Mouse (Mus musculus): ENCODE data around the gene Prss40. TPM values are rescaled to one million over a fixed set of nuclear protein-coding genes. Genes with fewer than 3 reads are reported as not detected.
"Not testable (repeated sequence)": the region's sequence is repeated elsewhere in the genome, so short reads cannot be mapped to it uniquely, and the experiment has no call there.

Gene Prss40
- polyA plus RNA-seq, 1 experiment, result not detected

DNA sequence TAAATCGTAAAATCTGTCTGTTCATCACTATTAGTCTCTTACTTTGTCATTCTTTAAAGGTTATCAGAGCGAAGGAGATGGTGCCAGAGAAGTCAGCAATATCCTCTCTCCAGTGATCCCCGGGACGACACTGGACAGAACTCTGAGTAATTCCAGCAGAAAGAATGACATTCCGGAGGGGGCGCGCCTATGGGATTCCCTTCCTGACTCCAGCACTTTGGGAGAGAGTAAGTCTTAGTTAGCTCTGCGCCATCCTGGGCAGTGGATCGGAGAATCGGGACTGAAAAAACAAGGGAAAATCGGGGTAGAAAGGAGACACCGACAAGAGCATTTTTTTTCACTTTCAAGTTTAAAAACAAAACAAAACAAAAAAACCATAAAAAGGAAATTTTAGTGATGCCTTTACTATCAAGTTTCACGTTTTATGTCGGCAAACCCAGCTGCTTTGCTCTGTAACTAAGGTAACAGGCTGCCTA is 24.4 kb downstream of the Prss40 start:
- DNase-seq (ENCODE audit: extremely low spot score in 1 of 2, low spot score in 1 of 2), result no peak

DNA sequence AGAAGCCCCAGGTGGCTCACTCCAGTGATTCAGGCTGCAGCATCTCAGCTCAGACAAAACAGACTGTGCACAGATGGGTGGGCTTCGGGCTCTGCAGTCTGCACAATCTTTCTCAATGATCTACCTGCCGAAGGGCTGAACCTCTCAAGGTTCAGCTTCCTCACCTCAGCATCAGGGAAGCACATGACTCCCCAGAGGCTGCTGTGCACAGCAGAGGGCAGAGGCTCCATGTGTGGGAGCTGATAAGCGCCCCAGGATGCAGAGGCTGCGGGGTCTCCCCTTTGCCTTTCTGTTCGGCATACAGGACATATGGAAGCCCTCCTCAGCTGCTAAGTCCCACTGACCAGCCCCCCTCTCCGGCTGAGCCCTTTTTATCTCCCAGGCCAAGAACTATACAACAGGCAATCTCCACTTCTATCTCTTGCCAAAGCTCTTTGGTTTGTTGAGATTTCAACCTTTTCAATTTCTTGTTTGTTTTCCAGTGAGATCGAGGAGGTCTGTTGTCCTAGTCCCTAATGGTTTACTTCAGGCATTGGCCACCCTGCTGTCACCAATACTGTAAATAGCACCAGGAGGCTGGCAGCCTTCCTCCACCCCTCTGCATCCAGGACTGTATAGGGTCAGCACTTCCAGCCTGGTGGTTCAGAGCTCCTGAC is 25.6 kb downstream of the Prss40 start, which contains the start of gene Cfc1:
Gene Cfc1, plus strand, starts transcription at position 606 of the 656 bp plus-strand sequence.
- not testable (repeated sequence) for DNase-seq (ENCODE audit: extremely low spot score in 1 of 2, low spot score in 1 of 2)

DNA sequence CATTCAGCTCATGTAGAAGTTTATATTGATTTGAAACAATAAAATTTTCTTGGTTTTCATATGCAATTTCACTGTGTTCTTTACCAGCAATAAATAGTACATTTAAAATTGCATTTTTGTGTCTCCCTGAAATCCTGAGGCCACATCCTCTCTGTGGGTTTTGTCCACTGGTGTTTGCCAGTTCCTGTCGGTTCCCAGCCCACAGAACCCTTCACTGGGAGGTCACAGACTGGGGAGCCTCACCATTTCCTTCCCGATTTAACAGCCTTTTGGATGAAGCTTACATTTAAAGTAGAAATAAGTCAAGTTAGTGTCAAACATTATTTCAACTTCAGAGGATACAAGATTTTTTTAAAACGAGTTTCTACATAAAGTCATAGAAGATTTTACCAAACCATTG is 26.2 kb downstream of the Prss40 start:
- DNase-seq (ENCODE audit: extremely low spot score in 1 of 2, low spot score in 1 of 2), result not testable (repeated sequence)

DNA sequence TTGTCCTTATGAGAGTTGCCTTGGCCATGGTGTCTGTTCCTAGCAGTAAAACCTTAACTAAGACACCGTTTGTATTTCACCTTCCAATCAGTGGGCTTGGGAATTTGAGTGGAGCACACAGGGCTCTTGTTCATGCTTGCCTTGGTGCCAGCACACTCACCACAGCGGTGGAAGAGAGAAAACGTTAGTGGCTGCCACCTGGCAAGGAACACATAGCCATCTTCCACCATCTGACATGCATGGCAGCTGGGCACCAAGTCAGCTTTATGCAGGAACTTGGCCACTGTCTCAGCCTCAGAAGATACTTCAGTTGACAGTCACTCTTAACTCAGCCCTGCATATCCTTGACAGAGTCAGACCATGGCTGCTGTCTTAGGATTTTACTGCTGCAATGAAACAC is 37.1 kb downstream of the Prss40 start:
- no peak for DNase-seq (ENCODE audit: extremely low spot score in 1 of 2, low spot score in 1 of 2)

DNA sequence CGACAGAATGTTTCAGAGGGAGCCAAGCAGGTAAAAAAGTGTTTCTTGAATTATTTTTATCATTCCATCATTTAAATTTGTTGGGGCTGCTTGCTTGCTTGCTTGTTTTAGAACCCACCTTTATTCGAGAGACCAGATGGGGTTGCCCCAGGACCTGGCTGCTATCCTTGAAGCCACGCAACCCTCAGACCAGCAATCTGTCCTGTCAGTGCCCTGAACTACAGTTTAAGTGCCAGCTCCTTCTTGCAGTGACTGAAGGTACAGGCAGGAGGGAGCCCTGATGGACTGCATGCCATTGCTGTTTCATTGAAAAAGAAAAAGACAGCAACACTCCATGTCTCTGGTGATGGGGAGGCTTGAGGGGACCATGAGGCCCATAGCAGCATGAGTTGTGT is 37.9 kb downstream of the Prss40 start:
- DNase-seq (ENCODE audit: extremely low spot score in 1 of 2, low spot score in 1 of 2), result no peak

DNA sequence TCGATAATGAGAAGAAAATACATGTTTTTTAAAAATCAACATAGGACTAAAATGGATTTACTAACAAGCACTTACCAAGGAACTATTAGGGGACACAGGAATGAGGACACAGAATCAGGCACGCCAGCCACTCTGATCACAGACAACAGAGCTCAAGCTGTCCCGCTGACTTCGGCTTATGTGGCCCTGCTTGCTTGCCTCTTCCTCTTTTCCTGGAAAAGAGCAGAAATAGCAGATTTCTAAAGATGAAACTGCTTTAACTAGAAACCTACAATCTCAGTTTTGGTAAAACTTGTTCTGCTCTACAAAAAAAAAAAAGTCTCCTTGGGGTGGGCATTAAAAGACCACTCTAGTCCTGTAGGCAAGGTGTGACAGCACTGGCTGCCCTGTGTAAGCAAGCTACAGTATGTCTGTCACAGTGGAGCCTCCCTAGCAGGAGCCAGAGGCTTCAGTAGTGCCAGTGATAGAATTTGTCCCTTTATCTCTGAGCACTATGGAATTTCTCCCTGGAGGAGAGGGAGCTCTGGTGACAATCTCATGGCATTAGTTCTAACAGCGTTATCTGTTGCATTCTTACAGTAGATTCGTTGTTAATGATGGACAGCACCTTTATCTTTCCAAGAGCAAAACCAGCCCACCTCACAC is 38.4 kb downstream of the Prss40 start:
- DNase-seq (ENCODE audit: extremely low spot score in 1 of 2, low spot score in 1 of 2), result no peak

DNA sequence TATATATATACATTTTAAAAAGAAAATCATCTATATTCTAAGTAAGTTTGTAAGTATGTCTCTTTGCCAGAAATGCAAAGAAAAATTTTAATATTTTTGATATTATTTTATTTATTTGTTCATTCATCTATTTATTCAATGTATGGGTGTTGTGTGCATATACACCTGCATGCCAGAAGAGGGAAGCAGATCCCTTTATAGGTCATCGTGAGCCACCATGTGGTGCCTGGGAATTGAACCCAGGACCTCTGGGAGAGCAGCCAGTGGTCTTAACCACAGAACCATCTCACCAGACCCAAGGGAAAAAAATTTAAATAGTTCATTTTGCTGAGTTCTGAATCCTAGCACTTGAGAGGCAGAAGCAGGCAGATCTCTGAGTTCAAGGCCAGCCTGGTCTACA is 42.5 kb downstream of the Prss40 start:
- no peak for DNase-seq (ENCODE audit: extremely low spot score in 1 of 2, low spot score in 1 of 2)

DNA sequence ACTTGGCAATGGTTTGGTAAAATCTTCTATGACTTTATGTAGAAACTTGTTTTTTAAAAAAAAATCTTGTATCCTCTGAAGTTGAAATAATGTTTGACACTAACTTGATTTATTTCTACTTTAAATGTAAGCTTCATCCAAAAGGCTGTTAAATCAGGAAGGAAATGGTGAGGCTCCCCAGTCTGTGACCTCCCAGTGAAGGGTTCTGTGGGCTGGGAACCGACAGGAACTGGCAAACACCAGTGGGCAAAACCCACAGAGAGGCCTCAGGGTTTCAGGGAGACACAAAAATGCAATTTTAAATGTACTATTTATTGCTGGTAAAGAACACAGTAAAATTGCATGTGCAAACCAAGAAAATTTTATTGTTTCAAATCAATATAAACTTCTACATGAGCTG is 42.9 kb downstream of the Prss40 start:
- not testable (repeated sequence) for DNase-seq (ENCODE audit: extremely low spot score in 1 of 2, low spot score in 1 of 2)

DNA sequence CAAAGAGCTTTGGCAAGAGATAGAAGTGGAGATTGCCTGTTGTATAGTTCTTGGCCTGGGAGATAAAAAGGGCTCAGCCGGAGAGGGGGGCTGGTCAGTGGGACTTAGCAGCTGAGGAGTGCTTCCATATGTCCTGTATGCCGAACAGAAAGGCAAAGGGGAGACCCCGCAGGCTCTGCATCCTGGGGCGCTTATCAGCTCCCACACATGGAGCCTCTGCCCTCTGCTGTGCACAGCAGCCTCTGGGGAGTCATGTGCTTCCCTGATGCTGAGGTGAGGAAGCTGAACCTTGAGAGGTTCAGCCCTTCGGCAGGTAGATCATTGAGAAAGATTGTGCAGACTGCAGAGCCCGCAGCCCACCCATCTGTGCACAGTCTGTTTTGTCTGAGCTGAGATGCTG is 43.4 kb downstream of the Prss40 start:
- not testable (repeated sequence) for DNase-seq (ENCODE audit: extremely low spot score in 1 of 2, low spot score in 1 of 2)

DNA sequence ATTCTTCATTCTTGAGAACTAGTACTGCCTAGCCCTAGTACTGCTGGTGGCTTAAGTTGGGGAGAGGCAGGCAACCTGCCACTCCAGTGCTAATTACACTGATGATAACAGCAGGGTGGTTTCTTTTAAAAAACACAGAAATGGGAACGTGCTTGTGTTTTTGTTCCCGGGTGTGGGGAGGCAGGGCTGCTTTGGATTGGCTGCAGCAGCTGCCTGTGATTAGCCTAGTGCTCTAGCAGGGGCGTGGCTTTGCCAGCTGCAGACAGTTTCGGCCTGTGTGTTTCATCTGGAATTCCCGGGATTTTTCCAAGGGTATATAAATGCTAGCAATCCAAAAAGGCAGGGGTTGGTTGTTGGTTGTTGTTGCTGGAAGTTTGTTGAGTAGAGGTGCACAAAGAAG is 44.1 kb downstream of the Prss40 start:
- DNase-seq (ENCODE audit: extremely low spot score in 1 of 2, low spot score in 1 of 2), result no peak

DNA sequence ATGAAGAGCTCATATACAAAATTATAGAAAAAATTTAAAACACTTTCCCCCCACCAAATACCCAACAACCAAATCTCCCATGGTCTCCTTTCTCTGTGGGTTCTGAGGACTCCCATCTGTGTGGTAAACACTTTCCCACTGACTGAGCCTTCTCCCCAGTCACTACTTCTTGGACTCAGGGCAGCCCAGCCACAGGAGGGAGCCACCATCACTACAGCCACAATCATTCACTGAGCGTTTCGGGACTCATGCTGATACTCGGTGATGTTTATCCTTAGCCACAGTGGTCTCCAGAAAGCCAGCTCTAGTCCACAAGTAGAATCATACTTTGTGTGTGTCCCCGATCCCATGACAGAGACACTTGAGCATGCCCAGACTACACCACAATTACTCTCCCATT is 47.7 kb downstream of the Prss40 start:
- DNase-seq (ENCODE audit: extremely low spot score in 1 of 2, low spot score in 1 of 2), result no peak

DNA sequence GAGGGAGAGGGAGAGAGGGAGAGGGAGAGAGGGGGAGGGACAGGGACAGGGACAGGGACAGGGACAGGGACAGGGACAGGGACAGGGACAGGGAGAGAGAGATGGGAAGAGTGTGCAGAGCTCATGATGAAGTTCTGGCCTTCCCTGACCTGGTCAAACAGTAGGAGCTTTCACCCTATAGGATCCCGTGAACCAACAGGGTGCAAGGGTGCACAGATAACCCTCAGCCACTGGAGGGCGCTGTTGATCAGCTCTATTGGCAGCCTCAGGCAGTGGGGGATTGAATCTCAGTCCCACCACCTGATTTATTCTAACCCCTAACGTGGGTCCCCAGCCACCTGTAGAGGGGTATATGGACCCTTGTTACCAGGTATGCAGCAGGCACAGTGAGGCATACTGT is 49.7 kb downstream of the Prss40 start:
- DNase-seq (ENCODE audit: extremely low spot score in 1 of 2, low spot score in 1 of 2), result peak in 1 of 2 experiments; percentile 58

DNA sequence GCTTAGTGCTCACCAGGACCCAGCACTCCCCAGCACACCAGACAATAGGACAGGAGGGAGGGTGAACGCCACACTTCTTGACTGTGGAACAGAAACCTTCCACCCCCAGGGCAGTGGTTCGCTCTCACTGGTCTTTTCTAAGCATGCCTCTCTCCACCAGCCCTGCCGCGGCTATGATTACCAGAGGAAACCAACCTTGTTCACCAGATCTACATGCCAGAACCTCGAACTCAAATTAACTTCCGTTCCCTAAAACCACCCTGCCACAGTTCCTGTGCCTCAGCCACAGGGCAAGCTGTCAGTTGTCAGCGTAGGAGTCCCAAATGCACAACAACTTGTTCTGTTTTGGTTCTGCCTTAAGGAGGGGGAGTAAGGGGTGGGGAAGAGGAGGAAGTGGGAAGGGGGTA is 50.2 kb downstream of the Prss40 start:
- no peak for DNase-seq (ENCODE audit: extremely low spot score in 1 of 2, low spot score in 1 of 2)

DNA sequence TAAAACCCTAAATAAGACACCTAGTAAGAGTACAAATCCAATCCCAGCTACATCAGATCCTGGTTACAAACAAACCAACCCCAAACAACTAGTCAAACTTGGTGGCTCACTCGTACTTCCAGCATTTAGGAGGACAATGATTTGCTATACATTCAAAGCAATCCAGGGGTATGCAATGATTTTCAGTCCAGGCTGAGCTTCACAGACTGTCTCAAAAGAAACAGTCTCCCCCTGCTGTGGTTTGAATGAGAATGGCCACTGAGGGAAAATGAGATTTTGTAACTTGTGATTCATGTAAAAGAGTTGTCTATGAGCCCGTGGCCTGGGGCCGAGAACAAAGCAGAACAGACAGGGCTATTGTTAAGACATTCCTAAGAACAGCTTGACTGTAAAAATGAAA is 52.8 kb downstream of the Prss40 start:
- no peak for DNase-seq (ENCODE audit: extremely low spot score in 1 of 2, low spot score in 1 of 2)

DNA sequence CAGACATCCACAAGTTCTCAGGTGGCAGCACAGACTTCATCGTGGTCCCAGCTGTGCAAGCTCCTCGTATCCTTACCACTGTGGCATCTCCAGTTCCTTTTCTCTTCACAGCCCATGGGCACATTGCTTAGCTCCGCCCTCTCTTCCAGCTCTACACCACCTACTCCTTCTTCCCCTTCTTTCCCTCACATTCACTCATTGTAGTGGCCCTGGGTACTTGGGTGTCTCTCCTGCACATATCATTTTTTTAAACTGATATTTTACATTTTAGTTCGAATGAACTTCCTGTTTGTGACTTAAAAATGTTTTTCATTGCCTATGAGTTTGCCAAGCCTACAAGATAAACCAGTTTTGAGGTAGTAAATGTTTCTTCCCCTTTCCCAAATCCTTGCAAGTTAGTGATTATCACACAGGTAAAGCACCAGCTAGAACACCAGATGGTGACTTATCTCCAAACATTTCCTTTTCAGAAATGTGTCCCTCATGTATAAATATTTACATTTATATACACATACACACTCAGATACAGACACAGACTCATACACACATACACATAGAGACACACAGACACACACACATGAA is 54.7 kb downstream of the Prss40 start:
- no peak for DNase-seq (ENCODE audit: extremely low spot score in 1 of 2, low spot score in 1 of 2)

DNA sequence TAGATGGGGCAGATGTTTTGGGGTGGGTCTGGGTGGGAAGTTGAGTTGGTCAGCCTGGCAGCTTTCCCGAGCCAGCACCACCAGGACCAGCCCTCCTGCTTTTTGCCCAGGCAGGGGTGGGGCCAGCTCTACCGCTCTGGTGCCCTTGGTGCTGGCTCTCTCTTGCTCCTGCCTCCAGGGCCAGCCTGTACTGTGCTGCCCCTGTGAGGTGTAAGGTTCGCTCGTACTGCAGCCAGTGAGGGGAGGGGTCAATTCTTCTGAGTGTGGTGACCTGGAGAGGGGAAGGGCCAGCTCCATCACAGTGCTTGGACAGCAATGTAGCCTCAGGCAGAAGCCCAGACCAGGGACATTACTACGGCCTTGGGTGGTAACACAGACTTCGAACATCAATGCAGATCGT is 55.4 kb downstream of the Prss40 start:
- DNase-seq (ENCODE audit: extremely low spot score in 1 of 2, low spot score in 1 of 2), result no peak

DNA sequence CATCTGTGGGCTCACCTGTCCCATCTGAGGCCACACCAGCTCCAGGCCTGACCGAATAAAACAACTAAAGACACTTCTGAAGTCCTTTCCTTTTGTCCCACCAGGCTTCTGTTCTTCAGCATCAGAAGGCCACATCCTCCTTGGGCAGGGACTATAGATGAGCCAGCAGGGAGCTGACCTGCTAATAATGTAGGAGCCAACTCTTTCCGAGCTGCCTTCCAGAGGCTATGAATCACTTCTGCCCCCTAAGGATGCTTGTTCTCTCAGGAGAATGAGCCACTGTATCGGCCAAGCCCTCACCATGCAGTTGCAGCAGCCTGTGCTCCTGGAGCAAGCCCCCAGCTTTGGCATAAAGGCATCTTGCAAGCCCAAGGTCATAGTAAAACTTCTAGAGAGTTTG is 57.8 kb downstream of the Prss40 start:
- DNase-seq (ENCODE audit: extremely low spot score in 1 of 2, low spot score in 1 of 2), result no peak

Other genes with a start within 250 kb of the Prss40 start
- gene Ccdc115, start 121.3 kb downstream of the Prss40 start, polyA plus RNA-seq (2012; rRNA removed), result 35.7 and 36.4 TPM in 2 replicates
- gene Imp4, start 121.1 kb downstream of the Prss40 start, polyA plus RNA-seq (2012; rRNA removed), result 23.0 and 26.8 TPM in 2 replicates
- gene Ptpn18, start 101.2 kb downstream of the Prss40 start, polyA plus RNA-seq (2012; rRNA removed), result 8.6 and 9.8 TPM in 2 replicates
- not detected in 2 replicates for gene Prss39, start 62.5 kb downstream of the Prss40 start, polyA plus RNA-seq (2012; rRNA removed)
- not detected in 2 replicates for gene Cfc1, start 25.3 kb downstream of the Prss40 start, polyA plus RNA-seq (2012; rRNA removed)
- gene Amer3, start 18.7 kb upstream of the Prss40 start, polyA plus RNA-seq (2012; rRNA removed), result 11.8 and 13.4 TPM in 2 replicates

Data from frontal cortex, adult 2 months (tissue).